Mouse (Mus musculus): ENCODE measurements around the gene Rpusd3. TPM values are rescaled to one million over a fixed set of nuclear protein-coding genes. Genes with fewer than 3 reads are reported as not detected.
A peak's percentile ranks its signal among the peaks of the same experiment; 100 is the strongest.

The Rpusd3 gene
- polyA plus RNA-seq, 1 experiment from 2014 or later: 25.7 TPM

- DNase-seq (ENCODE audit: low spot score): peak; percentile 71
- Histone ChIP-seq H3K27ac (replicated peaks; ENCODE audit: low read depth, low read length) (no peak overlapping the region), H3K9ac (replicated peaks; ENCODE audit: low read length) (peak overlapping the region; percentile 66), H3K4me3 (ENCODE audit: low read depth, low read length) (peak overlapping the region; percentile 44), H3K9me3 (replicated peaks; ENCODE audit: control insufficient read depth, low read length) (no peaks in the 10 kb centered on the region), H3K27me3 (ENCODE audit: control insufficient read depth, insufficient read depth, low read length) (no peaks in the 10 kb centered on the region; the same call in 1 of the 2 replicates), H3K36me3 (replicated peaks; ENCODE audit: control insufficient read depth, insufficient read depth, low read depth, low read length) (no peaks in the 10 kb centered on the region; the same call in none of the 2 replicates), H3K4me1 (ENCODE audit: control insufficient read depth, insufficient read depth, low read length) (no peaks in the 10 kb centered on the region; the same call in 1 of the 2 replicates), H3K4me2 (ENCODE audit: low read depth, low read length) (peak overlapping the region; percentile 92)
- ATAC-seq (replicated peaks; ENCODE audit: insufficient number of reproducible peaks, low FRiP score, low TSS enrichment, low read depth): peak; percentile 78
- 1% methylated on average over 51 of the region's 51 CpGs for WGBS
Measured at GRCm38 (mm10) chr6:113392387-113393071, 26.6 kb downstream of the Rpusd3 start.

GRCm38 (mm10) chr6:113392015-113392386 lies 27.1 kb downstream of the Rpusd3 start:
- H3K4me1 ChIP-seq (ENCODE audit: control insufficient read depth, insufficient read depth, low read length): no peaks in the 10 kb centered on the region; the same call in 1 of the 2 replicates
- DNase-seq (ENCODE audit: low spot score) (no peak), ATAC-seq (replicated peaks; ENCODE audit: insufficient number of reproducible peaks, low FRiP score, low TSS enrichment, low read depth) (peak; percentile 2; the same call in 1 of the 2 replicates)
- no peaks in the 10 kb centered on the region; the same call in 1 of the 2 replicates for H3K27me3 ChIP-seq (ENCODE audit: control insufficient read depth, insufficient read depth, low read length)
- peak overlapping the region; percentile 66 for H3K9ac ChIP-seq (replicated peaks; ENCODE audit: low read length)
- peak overlapping the region; percentile 92 for H3K4me2 ChIP-seq (ENCODE audit: low read depth, low read length)
- H3K27ac ChIP-seq (replicated peaks; ENCODE audit: low read depth, low read length): no peak overlapping the region
- no peaks in the 10 kb centered on the region; the same call in none of the 2 replicates for H3K36me3 ChIP-seq (replicated peaks; ENCODE audit: control insufficient read depth, insufficient read depth, low read depth, low read length)
- peak overlapping the region; percentile 44 for H3K4me3 ChIP-seq (ENCODE audit: low read depth, low read length)
- H3K9me3 ChIP-seq (replicated peaks; ENCODE audit: control insufficient read depth, low read length): no peaks in the 10 kb centered on the region
- 30% methylated on average over 10 of the region's 10 CpGs for WGBS

- no peaks in the 10 kb centered on the region; the same call in 1 of the 2 replicates for H3K4me1 ChIP-seq (ENCODE audit: control insufficient read depth, insufficient read depth, low read length)
- H3K4me3 ChIP-seq (ENCODE audit: low read depth, low read length): no peak overlapping the region
- H3K4me2 ChIP-seq (ENCODE audit: low read depth, low read length): no peak overlapping the region
- no peak overlapping the region for H3K27ac ChIP-seq (replicated peaks; ENCODE audit: low read depth, low read length)
- H3K9ac ChIP-seq (replicated peaks; ENCODE audit: low read length): no peak overlapping the region
- no peaks in the 10 kb centered on the region for H3K9me3 ChIP-seq (replicated peaks; ENCODE audit: control insufficient read depth, low read length)
- 81% methylated on average over 3 of the region's 3 CpGs for WGBS
- DNase-seq (ENCODE audit: low spot score): no peak
- H3K36me3 ChIP-seq (replicated peaks; ENCODE audit: control insufficient read depth, insufficient read depth, low read depth, low read length): peaks cover 2% of the 10 kb centered on the region
- no peaks in the 10 kb centered on the region; the same call in 1 of the 2 replicates for H3K27me3 ChIP-seq (ENCODE audit: control insufficient read depth, insufficient read depth, low read length)
- ATAC-seq (replicated peaks; ENCODE audit: insufficient number of reproducible peaks, low FRiP score, low TSS enrichment, low read depth): no peak
Measured at GRCm38 (mm10) chr6:113390715-113391114, 28.4 kb downstream of the Rpusd3 start.

- H3K4me3 ChIP-seq (ENCODE audit: low read depth, low read length): no peak within 1 kb of the TSS
- 76% methylated on average over 8 of the region's 8 CpGs for WGBS
- H3K4me1 ChIP-seq (ENCODE audit: control insufficient read depth, insufficient read depth, low read length): no peaks in the 10 kb centered on the region; the same call in 1 of the 2 replicates
- DNase-seq (ENCODE audit: low spot score): no peak
- H3K9ac ChIP-seq (replicated peaks; ENCODE audit: low read length): no peak within 1 kb of the TSS
- no peaks in the 10 kb centered on the region; the same call in 1 of the 2 replicates for H3K27me3 ChIP-seq (ENCODE audit: control insufficient read depth, insufficient read depth, low read length)
- H3K27ac ChIP-seq (replicated peaks; ENCODE audit: low read depth, low read length): no peak within 1 kb of the TSS
- no peaks in the 10 kb centered on the region for H3K9me3 ChIP-seq (replicated peaks; ENCODE audit: control insufficient read depth, low read length)
- H3K36me3 ChIP-seq (replicated peaks; ENCODE audit: control insufficient read depth, insufficient read depth, low read depth, low read length): peaks cover 15% of the 10 kb centered on the region
- no peak for ATAC-seq (replicated peaks; ENCODE audit: insufficient number of reproducible peaks, low FRiP score, low TSS enrichment, low read depth)
- no peak within 1 kb of the TSS; the same call in 1 of the 2 replicates for H3K4me2 ChIP-seq (ENCODE audit: low read depth, low read length)
Measured at GRCm38 (mm10) chr6:113388960-113389359, 30.2 kb downstream of the Rpusd3 start, which contains the start of gene Ttll3. Ttll3 (plus strand) TSS chr6:113389260.

- no peak for ATAC-seq (replicated peaks; ENCODE audit: insufficient number of reproducible peaks, low FRiP score, low TSS enrichment, low read depth)
- no peak overlapping the region for H3K4me2 ChIP-seq (ENCODE audit: low read depth, low read length)
- H3K4me1 ChIP-seq (ENCODE audit: control insufficient read depth, insufficient read depth, low read length): no peaks in the 10 kb centered on the region
- DNase-seq (ENCODE audit: low spot score): no peak
- H3K27ac ChIP-seq (replicated peaks; ENCODE audit: low read depth, low read length): no peak overlapping the region
- H3K27me3 ChIP-seq (ENCODE audit: control insufficient read depth, insufficient read depth, low read length): no peaks in the 10 kb centered on the region; the same call in 1 of the 2 replicates
- WGBS: 86% methylated on average over 3 of the region's 3 CpGs
- H3K9ac ChIP-seq (replicated peaks; ENCODE audit: low read length): no peak overlapping the region
- H3K4me3 ChIP-seq (ENCODE audit: low read depth, low read length): no peak overlapping the region
- H3K9me3 ChIP-seq (replicated peaks; ENCODE audit: control insufficient read depth, low read length): no peaks in the 10 kb centered on the region
- H3K36me3 ChIP-seq (replicated peaks; ENCODE audit: control insufficient read depth, insufficient read depth, low read depth, low read length): peaks cover 20% of the 10 kb centered on the region
Measured at GRCm38 (mm10) chr6:113386025-113386424, 33.1 kb downstream of the Rpusd3 start.

GRCm38 (mm10) chr6:113385160-113385714 lies 33.9 kb downstream of the Rpusd3 start:
- Histone ChIP-seq H3K27me3 (ENCODE audit: control insufficient read depth, insufficient read depth, low read length) (no peaks in the 10 kb centered on the region), H3K4me2 (ENCODE audit: low read depth, low read length) (no peak overlapping the region), H3K9me3 (replicated peaks; ENCODE audit: control insufficient read depth, low read length) (no peaks in the 10 kb centered on the region), H3K36me3 (replicated peaks; ENCODE audit: control insufficient read depth, insufficient read depth, low read depth, low read length) (peaks cover 20% of the 10 kb centered on the region), H3K4me3 (ENCODE audit: low read depth, low read length) (no peak overlapping the region), H3K27ac (replicated peaks; ENCODE audit: low read depth, low read length) (no peak overlapping the region), H3K4me1 (ENCODE audit: control insufficient read depth, insufficient read depth, low read length) (no peaks in the 10 kb centered on the region), H3K9ac (replicated peaks; ENCODE audit: low read length) (no peak overlapping the region)
- ATAC-seq (replicated peaks; ENCODE audit: insufficient number of reproducible peaks, low FRiP score, low TSS enrichment, low read depth) (no peak), DNase-seq (ENCODE audit: low spot score) (no peak)
- WGBS: 88% methylated on average over 11 of the region's 11 CpGs

- Histone ChIP-seq H3K27me3 (ENCODE audit: control insufficient read depth, insufficient read depth, low read length) (no peaks in the 10 kb centered on the region), H3K27ac (replicated peaks; ENCODE audit: low read depth, low read length) (no peak overlapping the region), H3K4me3 (ENCODE audit: low read depth, low read length) (no peak overlapping the region), H3K4me2 (ENCODE audit: low read depth, low read length) (no peak overlapping the region), H3K9ac (replicated peaks; ENCODE audit: low read length) (no peak overlapping the region), H3K4me1 (ENCODE audit: control insufficient read depth, insufficient read depth, low read length) (no peaks in the 10 kb centered on the region), H3K9me3 (replicated peaks; ENCODE audit: control insufficient read depth, low read length) (no peaks in the 10 kb centered on the region), H3K36me3 (replicated peaks; ENCODE audit: control insufficient read depth, insufficient read depth, low read depth, low read length) (peaks cover 20% of the 10 kb centered on the region)
- WGBS: 88% methylated on average over 8 of the region's 8 CpGs
- DNase-seq (ENCODE audit: low spot score): no peak
- ATAC-seq (replicated peaks; ENCODE audit: insufficient number of reproducible peaks, low FRiP score, low TSS enrichment, low read depth): no peak
Measured at GRCm38 (mm10) chr6:113384351-113384927, 34.7 kb downstream of the Rpusd3 start.

GRCm38 (mm10) chr6:113380480-113380879 lies 38.7 kb downstream of the Rpusd3 start:
- Histone ChIP-seq H3K9ac (replicated peaks; ENCODE audit: low read length) (no peak overlapping the region), H3K27ac (replicated peaks; ENCODE audit: low read depth, low read length) (no peak overlapping the region), H3K9me3 (replicated peaks; ENCODE audit: control insufficient read depth, low read length) (no peaks in the 10 kb centered on the region), H3K4me2 (ENCODE audit: low read depth, low read length) (no peak overlapping the region), H3K36me3 (replicated peaks; ENCODE audit: control insufficient read depth, insufficient read depth, low read depth, low read length) (peaks cover 16% of the 10 kb centered on the region), H3K27me3 (ENCODE audit: control insufficient read depth, insufficient read depth, low read length) (no peaks in the 10 kb centered on the region), H3K4me1 (ENCODE audit: control insufficient read depth, insufficient read depth, low read length) (no peaks in the 10 kb centered on the region), H3K4me3 (ENCODE audit: low read depth, low read length) (no peak overlapping the region)
- ATAC-seq (replicated peaks; ENCODE audit: insufficient number of reproducible peaks, low FRiP score, low TSS enrichment, low read depth) (no peak), DNase-seq (ENCODE audit: low spot score) (no peak)
- 96% methylated on average over 11 of the region's 11 CpGs for WGBS
